Mouse (Mus musculus) adrenal gland, adult 8-10 months (tissue): ENCODE measurements around the gene H2afv. TPM values are rescaled to one million over a fixed set of nuclear protein-coding genes. Genes with fewer than 3 reads are reported as not detected.
"Not testable (repeated sequence)": the region's sequence is repeated elsewhere in the genome, so short reads cannot be mapped to it uniquely, and the experiment has no call there.

ENCODE experiments used
- DNase-seq: peaks from one replicate; pipeline ENCODE4 v3.0.0; 2022
- total RNA-seq, 4 experiments: library from RNA; stranded (reverse); gene quantifications; 2 replicates each; pipeline ENCODE4 v1.2.4; 2022

H2afv gene
- total RNA-seq, 4 experiments from 2014 or later: 68.9 to 84.3 (median 80.5) TPM

DNA sequence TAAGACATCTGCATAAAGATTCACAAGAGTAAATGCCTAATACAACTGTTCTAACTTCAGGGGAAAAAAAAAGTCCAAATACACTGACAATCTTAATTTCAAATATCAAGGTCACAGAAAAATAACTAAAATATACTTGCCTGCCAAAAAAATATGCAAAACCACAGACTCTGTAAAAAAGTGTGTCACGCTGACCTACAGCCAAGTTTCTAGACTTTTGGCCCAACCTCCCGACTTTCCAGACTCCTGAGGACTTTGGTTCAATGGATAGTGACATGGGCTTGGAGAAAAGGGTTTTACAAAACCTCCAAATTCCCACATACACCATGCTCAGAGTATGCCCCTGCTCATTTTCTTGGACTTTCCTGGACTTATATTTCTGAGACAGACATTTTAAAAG is 24.3 kb upstream of the H2afv start:
- DNase-seq: peak; percentile 34

DNA sequence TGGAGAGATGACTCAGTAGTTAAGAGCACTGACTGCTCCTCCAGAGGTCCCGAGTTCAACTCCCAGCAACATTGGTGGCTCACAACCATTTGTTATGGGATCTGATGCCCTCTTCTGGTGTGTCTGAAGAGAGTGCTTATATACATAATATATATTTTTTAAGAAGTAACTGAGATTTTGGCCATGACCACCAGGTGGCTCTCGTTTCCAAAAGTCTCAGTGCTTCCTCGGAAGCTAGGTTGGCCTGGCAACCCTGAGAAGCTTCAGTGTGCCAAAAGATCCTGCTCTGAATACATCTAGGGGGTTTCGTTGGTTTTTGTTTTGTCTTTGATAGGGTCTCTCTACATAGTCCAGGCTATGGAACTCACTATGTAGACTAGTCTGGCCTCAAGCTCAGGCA is 20.9 kb upstream of the H2afv start:
- DNase-seq: peak; percentile 29

DNA sequence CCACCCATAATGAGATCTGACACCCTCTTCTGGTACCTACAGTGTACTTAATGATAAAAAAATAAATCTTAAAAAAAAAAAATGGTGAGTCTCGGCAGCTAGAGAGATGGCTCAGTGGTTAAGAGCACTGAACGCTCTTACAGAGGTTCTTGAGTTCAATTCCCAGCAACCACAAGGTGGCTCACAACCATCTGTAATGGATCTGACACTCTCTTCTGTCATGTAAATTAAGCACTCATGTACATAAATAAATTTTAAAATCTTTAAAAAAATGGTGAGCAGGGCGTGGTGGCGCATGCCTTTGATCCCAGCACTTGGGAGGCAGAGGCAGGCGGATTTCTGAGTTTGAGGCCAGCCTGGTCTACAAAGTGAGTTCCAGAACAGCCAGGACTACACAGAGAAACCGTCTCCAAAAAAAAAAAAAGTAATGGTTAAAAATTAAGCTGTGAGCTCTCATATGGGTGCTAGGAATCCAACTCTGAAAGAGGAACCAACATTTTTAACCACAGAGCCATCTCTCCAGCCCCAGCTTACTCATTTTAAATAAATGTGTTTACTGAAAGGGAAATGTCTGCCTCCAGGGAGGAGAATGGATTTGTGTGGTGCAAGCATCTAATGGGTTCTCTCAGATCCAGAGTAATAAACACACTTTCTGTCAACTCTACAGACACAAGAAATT is 19.1 kb upstream of the H2afv start:
- DNase-seq: no peak

DNA sequence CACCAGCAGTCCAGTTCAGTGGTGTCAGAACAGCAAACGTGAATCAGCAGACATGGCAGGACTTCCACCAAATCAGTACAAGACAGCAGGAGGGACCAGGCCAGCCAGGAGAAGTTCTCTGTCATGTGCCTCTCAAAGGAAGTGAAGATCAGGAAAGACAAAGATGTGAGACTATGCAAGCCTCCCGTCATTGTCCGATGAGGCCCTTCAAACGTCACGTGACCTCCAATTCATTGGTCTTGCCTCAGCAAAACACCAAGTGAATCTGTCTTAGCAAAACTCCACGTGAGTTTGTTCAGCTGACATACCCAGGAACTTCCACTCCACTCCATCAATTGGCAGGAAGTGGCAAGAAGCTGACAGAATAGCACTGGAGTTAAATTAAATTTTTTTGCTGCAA is 11.8 kb upstream of the H2afv start:
- DNase-seq: no peak

DNA sequence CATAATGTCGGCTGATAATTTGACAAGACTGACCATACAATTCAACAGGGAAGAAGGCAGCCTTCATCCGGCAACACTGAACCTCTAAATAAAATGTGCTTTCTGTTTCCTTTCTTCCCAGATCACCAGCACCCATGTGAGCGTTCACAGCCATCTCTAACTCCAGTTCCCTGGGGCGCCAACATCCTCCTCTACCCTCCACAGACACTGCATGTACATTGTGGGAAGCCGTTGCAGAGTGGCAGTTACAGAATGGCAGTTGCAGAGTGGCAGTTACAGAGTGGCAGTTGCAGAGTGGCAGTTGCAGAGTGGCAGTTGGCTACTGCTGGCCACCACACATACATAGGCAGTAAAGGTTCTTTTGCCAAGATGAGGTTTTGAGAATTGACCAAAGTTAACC is 3.9 kb upstream of the H2afv start:
- DNase-seq: not testable (repeated sequence)

DNA sequence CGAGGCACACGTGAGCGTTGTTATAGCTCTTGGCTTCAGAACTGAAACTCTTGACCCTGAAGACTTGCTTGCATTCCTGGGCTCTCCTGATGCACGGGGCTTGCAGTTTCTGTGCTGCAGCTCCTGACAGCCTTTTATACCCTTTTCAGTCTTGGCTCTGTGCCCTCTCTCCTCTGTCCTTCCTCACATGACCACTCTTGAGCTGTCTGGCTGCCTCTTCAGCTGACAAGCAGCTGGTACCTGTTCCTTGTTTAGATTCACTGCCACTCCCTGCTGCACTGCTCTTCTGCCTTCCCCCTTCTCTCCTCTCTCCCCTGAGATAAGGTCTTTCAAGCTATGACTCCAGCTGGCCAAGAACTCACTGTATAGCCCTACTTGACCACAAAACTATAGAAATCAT is 3.2 kb upstream of the H2afv start:
- DNase-seq: no peak

DNA sequence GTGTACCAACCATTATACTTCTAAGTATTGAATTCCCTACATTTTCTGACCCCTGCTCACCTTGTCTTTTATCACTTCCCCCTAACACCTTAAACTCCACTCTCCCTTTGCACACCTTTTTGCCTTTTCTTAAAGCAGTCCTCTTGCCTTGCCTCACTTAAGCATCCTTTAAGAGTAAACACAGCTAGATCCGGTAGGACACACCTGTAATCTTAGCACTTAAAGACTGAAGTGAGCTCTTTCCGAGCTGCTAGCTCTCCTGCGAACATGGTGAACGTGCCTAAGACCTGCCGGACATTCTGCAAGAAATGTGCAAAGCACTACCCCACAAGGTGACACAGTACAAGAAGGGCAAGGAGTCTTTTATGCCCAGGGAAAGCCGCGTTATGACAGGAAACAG is 1.7 kb upstream of the H2afv start:
- no peak for DNase-seq

DNA sequence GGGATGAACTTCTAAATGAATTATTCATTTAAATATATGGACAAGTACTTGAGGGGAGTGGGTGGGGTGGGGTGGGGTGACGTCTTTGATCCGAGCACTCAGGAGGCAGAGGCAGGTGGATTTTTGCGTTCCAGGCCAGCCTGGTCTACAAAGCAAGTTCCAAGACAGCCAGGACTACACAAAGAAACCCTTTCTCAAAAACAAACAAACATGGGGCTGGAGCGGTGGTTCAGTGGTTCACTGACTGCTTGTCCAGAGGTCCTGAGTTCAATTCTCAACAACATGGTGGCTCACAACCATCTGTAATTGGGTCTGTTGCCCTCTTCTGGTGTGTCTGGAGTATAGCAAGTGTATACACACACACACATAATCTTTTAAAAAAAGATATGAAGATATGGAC is 1.2 kb upstream of the H2afv start:
- DNase-seq: no peak

DNA sequence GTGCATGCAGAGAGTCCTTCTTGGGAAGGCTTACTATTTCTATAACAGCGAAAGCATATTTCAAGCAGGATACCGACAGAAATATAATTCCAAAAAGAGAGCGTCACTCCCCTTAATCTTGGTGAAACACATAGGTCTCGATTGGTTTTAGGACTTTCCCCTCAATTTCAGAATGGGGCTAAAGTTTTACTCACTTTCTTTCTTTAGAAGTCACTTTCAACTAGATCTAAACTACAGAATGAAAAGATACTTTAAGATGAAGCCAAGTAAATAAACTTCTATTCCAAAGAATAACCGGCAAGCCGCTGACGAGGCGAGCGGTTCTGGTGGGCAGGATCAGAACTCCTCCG is 541 bp downstream of the H2afv start:
- DNase-seq: no peak

DNA sequence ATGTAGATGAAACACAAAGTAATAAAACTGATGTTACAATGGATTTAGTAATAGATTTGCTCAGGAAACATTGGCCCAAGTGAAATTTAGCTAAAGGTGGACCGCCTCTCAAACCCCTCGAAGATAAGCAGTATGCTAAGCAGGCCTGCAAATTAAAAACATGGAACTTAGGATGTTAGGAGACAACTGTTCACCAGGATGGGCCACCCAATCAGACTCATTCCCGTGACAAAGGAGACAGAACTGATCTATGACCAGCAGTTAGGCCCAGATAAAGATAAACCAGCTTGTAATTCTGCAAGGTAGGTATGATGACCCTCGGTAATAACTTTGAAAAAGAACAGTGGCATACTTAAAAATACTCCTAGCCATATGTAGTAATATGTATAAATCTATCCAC is 1.1 kb downstream of the H2afv start:
- DNase-seq: no peak

DNA sequence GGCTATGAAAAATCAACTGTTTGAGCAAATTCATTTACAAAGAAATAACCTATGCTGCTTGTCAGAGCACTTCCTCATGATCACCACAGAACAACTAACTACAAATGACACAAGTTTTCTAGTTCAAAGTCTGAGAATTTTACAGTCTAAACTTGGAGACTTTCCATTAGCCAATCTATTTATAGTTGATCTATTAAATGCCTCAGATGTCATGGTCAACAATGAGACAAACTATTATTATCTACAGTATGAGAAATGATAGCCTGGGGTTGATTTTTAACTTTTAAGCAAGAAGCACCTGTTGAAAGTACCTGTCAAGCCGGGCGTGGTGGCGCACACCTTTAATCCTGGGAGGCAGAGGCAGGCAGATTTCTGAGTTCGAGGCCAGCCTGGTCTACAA is 1.7 kb downstream of the H2afv start:
- DNase-seq: no peak

DNA sequence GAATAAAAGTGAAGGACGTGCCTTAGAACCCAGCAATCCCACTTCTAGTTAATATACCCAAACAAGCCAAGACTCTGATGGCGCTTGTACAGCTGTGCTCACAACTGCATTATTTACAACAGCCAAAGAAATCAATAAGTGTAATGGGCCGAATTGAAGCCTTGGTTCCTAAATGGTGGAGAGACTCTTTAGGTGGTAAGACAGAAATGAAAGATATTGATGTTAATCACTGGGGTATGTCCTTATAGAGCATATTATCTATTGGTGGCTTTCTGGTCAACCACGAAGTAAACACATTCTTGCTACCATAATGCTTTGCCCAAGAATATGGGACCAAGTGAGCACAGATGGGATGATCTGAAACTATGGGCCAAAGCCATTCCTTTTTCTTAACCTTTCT is 4.1 kb downstream of the H2afv start:
- DNase-seq: no peak

DNA sequence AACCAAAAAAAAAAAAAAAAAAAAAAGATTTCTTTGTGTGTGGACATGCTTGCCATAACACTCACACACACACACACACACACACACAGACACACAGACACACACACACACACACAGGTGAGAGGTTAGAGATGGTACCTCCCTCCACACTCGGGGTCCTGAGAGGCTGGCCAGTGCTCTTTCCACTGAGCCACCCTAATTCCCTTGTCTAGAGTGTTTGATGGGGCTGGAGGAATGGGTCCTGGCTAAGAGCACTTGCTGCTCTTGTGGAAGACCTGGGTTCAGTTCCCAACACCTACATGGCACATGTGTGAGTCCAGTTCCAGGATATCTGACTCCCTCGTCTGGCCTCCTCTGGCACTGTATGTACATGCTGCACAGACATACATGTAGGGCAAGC is 6.6 kb downstream of the H2afv start:
- DNase-seq: no peak

DNA sequence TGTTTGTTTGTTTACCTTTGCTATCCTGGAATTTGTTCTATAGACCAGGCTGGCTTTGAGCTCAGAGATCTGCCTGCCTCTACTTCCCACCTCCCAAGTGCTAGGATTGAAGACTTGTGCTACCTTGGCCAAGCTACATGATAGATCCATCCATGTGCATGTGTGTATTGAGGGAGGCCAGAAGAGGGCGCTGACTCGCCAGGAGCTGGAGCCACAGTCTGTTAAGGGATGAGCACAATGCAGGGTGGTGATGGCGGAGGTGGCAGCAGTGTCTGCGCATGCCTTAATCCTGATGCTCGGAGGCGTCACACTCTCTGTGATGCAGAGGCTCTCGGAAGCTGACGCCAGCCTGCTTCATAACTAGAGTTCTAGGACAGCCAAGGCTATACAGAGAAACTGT is 7.8 kb downstream of the H2afv start:
- DNase-seq: no peak

DNA sequence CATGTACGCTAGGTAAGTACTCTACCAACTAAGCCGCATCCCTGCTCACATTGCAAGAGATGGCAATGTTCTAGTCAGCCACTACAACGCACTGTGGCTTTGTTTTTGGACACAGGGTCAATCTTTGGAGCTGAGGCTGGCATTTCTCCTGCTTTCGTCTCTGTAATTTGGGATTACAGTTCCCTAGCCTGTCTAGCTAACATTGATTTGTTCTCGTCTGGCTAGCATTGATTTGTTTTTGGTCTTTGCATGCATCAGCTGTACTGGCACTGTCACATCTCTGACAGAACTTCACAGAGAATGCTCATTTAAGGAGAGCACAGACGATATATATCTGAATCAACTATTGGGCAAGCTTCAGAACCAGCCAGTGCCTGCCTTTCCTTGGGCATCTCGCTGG is 14.1 kb downstream of the H2afv start:
- no peak for DNase-seq

DNA sequence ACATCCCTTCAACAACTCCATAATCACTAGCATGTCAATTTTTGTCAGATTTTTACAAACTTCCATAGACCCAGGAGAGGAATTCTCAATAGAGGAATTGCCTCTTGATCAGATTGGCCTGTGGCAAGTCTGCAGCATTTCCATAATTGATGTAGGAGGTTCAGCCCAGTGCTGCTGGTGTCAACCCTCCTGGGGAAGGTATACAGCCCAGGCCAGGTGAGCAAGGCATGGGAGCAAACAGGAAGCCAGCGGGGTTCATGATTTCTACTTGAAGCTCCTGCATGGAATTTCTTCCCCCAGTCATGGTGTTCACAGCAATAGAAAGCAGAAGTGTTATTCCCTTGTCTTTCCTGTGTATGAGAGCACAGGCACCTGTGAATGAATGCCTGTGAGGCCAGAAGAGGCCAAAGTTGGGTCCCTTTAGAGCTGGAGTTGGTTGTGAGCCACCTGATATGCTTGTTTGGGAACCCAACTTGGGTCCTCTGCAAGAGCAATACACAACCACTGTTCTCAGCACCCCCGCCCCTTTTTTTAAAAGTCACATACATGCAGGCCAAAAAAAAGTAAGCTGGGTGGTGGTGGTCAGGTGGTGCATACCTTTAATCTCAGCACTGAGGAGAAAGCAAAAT is 23.4 kb downstream of the H2afv start:
- DNase-seq: no peak

DNA sequence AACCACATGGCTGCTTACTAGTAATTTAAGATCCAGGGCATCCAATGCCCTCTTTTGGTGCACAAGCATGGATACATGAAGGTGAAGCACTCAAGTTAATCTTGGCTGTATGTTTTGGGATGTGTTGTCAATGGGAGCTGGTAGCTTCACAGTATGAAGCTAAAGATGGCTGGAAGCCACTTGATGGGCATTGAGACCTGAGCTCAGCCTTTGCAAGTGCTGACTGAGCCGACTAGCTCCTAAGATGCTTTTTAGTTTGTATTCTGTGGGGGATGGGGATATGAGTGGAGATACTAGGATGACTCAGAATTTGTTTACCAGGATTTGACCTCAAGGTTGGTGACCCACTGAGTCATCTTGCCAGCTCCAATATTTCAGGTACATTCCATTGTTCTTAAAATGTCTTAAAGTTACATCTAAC is 23.9 kb downstream of the H2afv start:
- no peak for DNase-seq

DNA sequence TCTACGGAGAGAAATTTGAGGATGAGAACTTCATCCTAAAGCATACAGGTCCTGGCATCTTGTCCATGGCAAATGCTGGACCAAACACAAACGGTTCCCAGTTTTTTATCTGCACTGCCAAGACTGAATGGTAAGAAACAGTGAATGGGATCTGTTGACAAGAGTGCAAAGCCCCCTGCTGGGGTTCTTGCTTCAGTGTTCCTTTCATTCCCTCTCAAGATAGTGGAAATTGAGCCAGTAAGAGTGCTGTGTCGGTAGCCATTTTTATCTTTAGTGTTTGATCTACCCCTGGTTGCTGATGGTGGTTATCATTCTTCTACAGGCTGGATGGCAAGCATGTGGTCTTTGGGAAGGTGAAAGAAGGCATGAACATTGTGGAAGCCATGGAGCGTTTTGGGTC is 25.1 kb downstream of the H2afv start:
- DNase-seq: not testable (repeated sequence)

DNA sequence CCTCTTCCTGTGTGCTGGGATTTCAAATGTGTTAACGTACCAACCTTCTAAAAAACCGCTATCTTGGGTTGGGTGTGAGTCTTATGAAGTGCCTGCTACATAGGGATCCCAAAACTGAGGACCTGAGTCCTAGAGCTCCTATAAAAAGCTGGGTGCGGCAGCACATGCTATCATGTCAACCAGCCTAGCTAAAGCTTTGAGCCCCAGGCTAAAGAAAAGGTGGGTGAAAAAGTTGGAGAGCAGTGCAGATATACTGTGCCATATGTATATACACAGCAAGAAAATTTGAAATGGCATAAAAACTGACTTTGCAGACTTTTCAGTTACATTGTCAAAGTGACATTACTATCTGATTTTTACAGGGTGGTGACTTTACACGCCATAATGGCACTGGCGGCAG is 25.5 kb downstream of the H2afv start:
- DNase-seq: no peak

DNA sequence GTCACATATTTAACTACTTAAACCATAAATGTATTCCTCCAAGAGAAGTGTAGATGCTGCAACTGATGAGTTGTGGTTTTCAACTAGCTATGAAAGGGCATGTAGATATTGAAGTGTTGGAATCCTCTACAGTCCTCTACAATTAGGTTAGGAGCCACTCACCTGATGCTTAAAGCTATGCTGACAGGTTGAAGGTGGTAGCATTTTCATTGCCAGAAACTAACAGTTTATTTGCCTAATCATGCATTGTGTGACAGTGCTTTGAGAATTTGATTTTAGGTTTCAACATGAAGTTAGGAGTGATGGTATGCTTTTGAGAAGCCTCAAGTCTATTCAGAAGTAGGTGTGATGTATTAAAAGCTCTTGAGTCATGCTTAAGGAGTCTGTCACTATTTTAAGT is 26.8 kb downstream of the H2afv start:
- no peak for DNase-seq

DNA sequence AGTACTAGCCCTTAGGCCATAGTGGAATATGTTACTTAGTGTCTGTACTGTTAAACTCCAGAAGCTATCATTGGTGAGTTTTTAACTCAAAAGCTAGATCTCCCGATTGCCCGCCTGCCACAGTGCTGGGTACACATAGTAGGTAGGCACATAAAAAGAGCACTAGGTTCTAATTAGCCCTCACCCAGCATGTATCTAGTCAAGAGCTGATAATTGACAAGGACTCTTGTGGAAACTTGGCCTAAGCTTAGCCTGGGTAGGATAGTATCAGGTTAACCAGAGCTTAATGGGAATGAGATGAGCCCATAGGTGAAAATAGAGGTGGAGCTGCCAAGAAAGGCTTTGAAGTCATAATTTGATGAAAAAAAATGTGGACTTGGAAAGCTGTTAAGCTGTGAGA is 27.2 kb downstream of the H2afv start:
- no peak for DNase-seq

DNA sequence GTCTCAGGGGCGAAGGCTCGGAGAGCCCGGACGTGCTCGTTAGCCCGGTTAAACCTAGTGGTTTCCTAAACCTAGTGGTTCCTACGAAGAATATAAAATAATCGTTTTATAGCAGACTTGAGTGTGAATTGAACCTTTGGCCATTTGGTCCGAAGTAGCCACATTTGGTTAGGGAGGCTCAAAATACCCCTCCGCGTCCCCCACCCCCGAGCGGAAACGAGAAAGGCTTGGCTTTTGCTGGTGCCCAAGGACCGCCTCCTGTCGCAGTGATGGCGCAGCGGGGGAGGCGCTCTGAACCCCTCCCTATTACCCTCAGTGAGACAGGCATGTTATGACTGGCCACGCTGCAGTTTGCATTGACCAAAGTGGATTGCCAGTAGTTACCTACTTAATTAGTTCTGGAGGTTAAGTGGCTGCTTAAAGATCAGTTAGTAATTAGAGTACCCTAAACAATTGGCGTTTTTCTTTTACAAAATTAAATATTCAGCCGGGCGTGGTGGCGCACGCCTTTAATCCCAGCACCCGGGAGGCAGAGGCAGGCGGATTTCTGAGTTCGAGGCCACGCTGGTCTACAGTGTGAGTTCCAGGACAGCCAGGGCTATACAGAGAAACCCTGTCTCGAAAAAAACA is 27.7 kb downstream of the H2afv start:
- peak; percentile 82 for DNase-seq

DNA sequence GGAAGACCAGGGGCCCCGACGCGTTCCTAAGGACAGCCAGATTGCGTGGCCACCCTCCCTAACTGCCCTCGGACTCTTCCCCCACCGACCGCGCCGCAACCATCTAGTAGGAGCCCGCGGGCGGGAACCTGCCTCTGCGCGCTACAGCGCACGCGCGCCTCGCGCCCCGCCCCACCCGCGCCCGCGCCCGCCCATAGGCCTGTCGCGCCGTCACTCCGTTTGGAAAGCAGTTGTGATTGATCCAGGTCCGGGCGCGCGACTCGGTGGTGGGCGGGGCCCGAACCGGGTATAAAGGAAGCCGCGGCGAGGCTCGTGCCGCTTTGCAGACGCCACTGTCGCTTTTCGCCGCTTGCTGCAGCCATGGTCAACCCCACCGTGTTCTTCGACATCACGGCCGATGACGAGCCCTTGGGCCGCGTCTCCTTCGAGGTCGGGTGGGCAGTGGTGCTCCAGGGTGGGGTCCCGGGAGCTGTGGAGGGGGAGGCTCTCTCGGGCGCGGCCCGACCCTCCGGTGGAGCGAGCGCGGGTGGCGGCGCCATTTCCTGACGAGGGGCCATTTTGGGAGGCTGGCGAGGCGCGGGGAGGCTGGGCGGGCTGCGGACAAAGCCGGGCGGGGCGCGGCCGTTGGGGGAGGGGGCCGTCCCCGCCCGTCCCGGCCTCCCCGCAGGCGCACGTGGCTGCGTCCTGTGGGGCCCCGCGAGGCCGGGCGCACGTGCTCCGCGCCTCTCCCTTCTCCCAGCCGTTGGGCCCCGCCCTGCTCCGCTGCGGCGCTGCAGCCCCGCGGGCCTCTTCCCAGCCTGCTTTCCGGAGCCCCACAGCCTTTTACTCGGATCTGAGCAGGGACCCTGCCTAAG is 28.5 kb downstream of the H2afv start:
- peak; percentile 97 for DNase-seq
